Mouse (Mus musculus): ENCODE results near the gene Snrk. TPM values are rescaled to one million over a fixed set of nuclear protein-coding genes. Genes with fewer than 3 reads are reported as not detected.

The Snrk gene
- polyA plus RNA-seq, 1 experiment from 2014 or later = 39.3 TPM

DNA sequence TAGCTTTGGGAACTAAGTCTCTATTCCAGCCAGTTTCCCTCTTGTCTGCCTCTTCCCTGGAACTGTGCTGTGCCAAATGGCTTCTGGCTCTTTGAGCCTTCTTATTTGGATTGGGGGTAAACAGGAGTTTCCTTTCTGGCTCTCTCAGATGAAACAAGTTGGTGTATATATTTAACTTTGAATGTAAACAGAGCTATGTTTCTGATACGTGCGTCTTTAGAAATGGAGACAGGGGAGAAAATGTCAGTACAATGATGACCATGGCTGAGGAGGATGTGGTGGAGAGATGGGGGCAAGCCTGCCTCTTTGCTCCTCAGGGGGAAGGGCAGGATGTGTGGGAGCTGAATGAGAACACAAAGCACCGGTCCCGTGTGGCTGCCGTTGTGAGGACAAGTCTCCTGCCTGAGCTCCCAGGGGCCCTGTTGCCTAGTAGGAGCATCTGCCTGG, 25.3 kb upstream of the Snrk start:
- 0 out of 2 replicates have a peak, but pooled peaks cover under 1% of the 10 kb centered on the region for H3K27me3 ChIP-seq (ENCODE audit: insufficient read depth, poor library complexity, severe bottlenecking)
- no peak overlapping the region for H3K27ac ChIP-seq
- no peak overlapping the region for H3K4me3 ChIP-seq
- no peak for DNase-seq (ENCODE audit: low spot score)
- no peaks in the 10 kb centered on the region for H3K36me3 ChIP-seq
- 63% methylated on average over 5 of the region's 5 CpGs for WGBS
- H3K9me3 ChIP-seq = no peaks in the 10 kb centered on the region
- peaks cover 10% of the 10 kb centered on the region for H3K4me1 ChIP-seq

DNA sequence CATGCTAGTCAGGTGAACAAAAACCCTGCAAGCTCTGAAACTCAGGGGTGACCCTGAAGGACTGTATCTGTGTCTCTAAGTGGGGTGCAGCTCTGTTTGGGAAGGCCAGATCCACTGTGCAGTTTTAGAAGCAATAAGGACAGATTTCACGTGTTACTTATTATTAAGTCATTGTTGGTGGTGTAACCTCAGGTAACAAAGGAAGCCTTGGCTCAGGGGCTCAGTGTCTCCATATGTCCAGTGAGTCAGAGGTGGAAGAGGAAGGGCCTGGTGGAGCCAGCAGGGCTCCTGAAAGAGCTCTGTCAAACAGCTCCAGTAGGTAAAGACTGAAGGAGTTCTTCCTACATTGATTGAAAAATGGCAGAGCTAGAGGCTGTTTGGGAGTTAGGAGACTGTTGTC, 22.9 kb upstream of the Snrk start:
- WGBS = 84% methylated on average over 1 of the region's 1 CpGs
- Histone ChIP-seq H3K9me3 (no peaks in the 10 kb centered on the region), H3K4me3 (no peak overlapping the region), H3K4me1 (peaks cover 10% of the 10 kb centered on the region), H3K27ac (no peak overlapping the region), H3K36me3 (no peaks in the 10 kb centered on the region), H3K27me3 (ENCODE audit: insufficient read depth, poor library complexity, severe bottlenecking) (0 out of 2 replicates have a peak, but pooled peaks cover 3% of the 10 kb centered on the region)
- no peak for DNase-seq (ENCODE audit: low spot score)

DNA sequence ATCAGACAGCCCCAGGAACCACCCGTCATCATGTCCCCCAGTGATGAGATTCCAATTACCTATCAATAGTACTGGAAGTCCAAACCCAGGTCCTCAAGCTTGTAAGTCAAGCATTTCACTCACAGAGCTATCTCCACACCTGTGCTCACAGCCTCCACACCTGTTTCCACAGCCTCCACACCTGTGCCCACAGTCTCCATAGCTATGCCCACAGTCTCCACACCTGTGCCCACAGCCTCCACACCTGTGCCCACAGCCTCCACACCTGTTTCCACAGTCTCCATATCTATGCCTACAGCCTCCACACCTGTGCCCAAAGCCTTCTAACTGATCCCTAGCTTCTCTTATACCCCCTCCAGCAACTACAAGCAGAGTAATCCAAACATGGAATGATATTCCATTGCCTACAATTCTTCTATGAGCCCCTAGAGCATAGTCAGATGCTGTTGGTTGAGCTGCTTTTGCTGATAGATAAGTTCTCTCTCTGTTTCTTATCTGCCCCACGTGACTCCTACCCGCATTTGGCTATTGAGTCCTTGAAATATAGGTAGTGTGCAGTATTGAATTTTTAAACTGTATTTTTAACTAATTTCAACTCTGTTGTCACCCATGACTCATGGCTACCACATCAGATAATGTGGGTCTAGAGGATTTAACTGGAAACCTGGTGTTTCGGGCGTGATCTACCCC, 20.1 kb upstream of the Snrk start:
- H3K4me1 ChIP-seq = peaks cover 8% of the 10 kb centered on the region
- H3K4me3 ChIP-seq = no peak overlapping the region
- WGBS = 73% methylated on average over 5 of the region's 5 CpGs
- no peak for DNase-seq (ENCODE audit: low spot score)
- no peaks in the 10 kb centered on the region for H3K36me3 ChIP-seq
- no peak overlapping the region for H3K27ac ChIP-seq
- H3K27me3 ChIP-seq (ENCODE audit: insufficient read depth, poor library complexity, severe bottlenecking) = 0 out of 2 replicates have a peak, but pooled peaks cover 7% of the 10 kb centered on the region
- no peaks in the 10 kb centered on the region for H3K9me3 ChIP-seq

DNA sequence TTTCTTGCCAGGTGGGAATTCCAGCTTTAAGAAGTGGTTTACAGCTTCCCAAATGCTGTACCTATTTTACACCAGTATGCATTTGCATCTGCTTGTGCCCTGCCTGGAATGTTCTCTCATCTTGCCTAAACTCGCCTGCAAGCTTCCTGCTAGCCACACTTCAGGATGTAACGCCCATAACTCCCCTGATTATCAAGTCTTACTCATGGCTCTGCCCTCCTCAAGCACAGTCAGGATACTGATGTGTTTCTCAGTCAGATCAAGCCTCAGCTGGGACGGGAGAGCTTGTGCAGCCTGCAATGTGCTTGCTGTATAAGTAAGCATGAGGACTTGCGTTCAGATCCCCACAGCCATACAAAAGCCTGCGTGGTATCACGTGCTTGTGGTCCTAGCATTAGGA, 19.5 kb upstream of the Snrk start:
- Histone ChIP-seq H3K9me3 (no peaks in the 10 kb centered on the region), H3K4me3 (no peak overlapping the region), H3K36me3 (no peaks in the 10 kb centered on the region), H3K27me3 (ENCODE audit: insufficient read depth, poor library complexity, severe bottlenecking) (peaks cover 11% of the 10 kb centered on the region; the same call in 1 of the 2 replicates), H3K4me1 (peaks cover 6% of the 10 kb centered on the region; the same call in 1 of the 2 replicates), H3K27ac (no peak overlapping the region)
- WGBS = 53% methylated on average over 6 of the region's 6 CpGs
- no peak for DNase-seq (ENCODE audit: low spot score)

DNA sequence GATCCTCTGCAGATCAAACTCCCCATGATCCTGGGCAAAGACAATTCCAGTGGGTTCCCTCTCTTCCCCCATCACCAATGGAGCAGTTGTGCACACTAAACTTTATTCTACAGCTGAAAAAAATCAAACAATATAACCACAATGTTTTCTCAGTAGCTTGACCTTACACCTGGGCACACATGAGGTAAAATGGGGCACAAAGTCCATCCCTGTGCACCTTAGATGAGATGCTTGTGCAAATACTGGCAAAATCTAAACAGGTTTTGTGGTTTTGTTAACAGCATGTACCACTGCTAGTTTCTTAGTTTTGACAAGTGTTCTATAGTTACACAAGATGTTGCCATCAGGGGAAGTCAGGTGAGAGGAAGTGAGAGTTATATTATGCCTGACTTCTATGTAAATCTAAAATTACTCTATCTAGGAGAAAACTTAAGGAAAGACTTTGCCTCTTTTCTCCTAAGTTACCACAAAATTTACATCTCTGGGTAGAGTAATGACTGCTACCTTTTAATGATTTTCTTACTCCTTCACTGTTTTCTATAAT, 16.4 kb upstream of the Snrk start:
- H3K4me1 ChIP-seq = peaks cover 12% of the 10 kb centered on the region; the same call in 1 of the 2 replicates
- H3K9me3 ChIP-seq = no peaks in the 10 kb centered on the region
- H3K27ac ChIP-seq = no peak overlapping the region
- no peaks in the 10 kb centered on the region for H3K36me3 ChIP-seq
- no peak overlapping the region for H3K4me3 ChIP-seq
- peaks cover 16% of the 10 kb centered on the region; the same call in 1 of the 2 replicates for H3K27me3 ChIP-seq (ENCODE audit: insufficient read depth, poor library complexity, severe bottlenecking)
- DNase-seq (ENCODE audit: low spot score) = no peak

DNA sequence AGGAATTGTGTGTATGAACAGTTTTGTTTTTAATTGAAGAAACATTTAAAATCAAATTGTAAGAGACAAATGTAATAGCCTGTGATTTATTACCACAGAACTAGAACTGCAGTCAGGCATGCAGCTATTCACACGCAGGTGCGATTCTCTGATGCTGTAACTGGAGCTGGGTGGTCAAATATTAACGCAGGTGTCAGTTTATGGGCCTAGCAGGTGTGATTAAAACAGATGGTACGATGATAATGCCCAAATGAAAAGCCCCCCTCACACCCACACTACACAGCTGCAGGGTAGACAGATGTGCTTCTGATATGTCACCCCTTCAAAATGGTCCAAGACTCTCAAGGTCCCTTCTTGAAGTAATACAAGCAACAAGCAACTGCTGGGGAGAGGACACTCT, 15.9 kb upstream of the Snrk start:
- H3K9me3 ChIP-seq = no peaks in the 10 kb centered on the region
- no peak for DNase-seq (ENCODE audit: low spot score)
- H3K4me1 ChIP-seq = peaks cover 12% of the 10 kb centered on the region; the same call in 1 of the 2 replicates
- 84% methylated on average over 4 of the region's 4 CpGs for WGBS
- no peak overlapping the region for H3K27ac ChIP-seq
- H3K4me3 ChIP-seq = no peak overlapping the region
- H3K27me3 ChIP-seq (ENCODE audit: insufficient read depth, poor library complexity, severe bottlenecking) = peaks cover 19% of the 10 kb centered on the region; the same call in 1 of the 2 replicates
- H3K36me3 ChIP-seq = no peaks in the 10 kb centered on the region

DNA sequence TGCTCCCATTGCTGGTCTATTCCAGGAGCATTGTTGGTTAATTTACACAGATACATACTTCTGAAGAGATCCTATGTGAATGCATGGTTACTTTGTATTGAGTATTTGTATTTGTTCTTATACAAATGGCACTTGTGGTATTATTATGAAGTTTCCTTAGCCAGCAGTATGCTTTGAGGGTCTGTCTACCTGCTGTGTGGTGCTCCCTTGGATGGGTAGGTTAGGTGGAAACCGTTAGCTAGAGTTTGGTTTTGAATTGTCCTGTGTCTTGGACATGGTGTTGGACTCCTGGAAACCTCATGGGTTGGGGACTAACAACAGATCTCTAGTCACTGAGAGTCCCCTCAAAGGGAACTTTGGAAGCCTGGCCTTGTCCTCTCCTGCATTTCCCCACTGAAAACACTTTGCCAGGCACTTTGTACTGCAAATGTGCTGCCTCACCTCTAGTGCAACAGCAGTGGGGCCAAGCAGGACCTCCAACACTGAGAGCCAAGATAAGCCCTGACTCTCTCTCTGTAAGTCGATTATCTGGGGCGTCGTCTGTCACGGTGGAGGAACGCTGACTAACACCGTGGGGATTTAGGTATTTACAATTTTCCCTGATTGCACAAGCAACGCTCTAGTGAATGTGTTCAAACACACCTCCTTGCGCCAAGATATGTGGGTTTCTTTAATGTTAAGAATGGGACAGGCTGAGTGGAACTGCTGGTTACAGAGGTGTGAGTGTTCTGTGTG, 13.3 kb upstream of the Snrk start:
- Histone ChIP-seq H3K36me3 (no peaks in the 10 kb centered on the region), H3K27me3 (ENCODE audit: insufficient read depth, poor library complexity, severe bottlenecking) (peaks cover 26% of the 10 kb centered on the region; the same call in 1 of the 2 replicates), H3K27ac (no peak overlapping the region), H3K9me3 (no peaks in the 10 kb centered on the region), H3K4me1 (peaks cover 23% of the 10 kb centered on the region), H3K4me3 (no peak overlapping the region)
- WGBS = 27% methylated on average over 9 of the region's 9 CpGs
- DNase-seq (ENCODE audit: low spot score) = peak; percentile 90

DNA sequence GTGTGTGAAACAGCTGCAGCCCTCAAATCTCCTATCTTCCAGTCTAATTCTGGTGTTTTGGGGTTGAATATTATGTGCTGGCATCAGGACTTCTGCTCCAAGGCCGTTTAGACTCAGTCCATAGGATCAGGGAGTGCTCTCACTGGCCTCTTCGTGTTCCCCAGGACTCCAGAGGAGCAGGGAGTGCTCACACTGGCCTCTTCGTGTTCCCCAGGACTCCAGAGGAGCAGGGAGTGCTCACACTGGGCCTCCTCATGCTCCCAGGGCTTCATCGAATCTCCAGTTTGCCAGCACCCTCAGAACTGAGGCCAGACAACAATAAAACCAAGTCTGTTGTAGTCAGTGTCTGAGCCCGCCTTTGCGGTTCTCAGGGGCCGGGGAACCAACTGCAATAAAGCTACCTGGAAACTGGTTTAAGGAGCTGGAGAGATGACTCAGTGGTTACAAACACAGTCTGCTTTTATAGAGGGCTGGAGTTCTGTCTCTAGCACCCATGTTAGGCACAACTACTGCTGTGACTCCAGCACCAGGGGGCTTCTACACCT, 12.7 kb upstream of the Snrk start:
- H3K36me3 ChIP-seq = no peaks in the 10 kb centered on the region
- no peak overlapping the region for H3K4me3 ChIP-seq
- WGBS = 56% methylated on average over 7 of the region's 7 CpGs
- no peak overlapping the region for H3K27ac ChIP-seq
- H3K4me1 ChIP-seq = peaks cover 23% of the 10 kb centered on the region
- H3K9me3 ChIP-seq = no peaks in the 10 kb centered on the region
- peaks cover 26% of the 10 kb centered on the region; the same call in 1 of the 2 replicates for H3K27me3 ChIP-seq (ENCODE audit: insufficient read depth, poor library complexity, severe bottlenecking)
- DNase-seq (ENCODE audit: low spot score) = no peak

DNA sequence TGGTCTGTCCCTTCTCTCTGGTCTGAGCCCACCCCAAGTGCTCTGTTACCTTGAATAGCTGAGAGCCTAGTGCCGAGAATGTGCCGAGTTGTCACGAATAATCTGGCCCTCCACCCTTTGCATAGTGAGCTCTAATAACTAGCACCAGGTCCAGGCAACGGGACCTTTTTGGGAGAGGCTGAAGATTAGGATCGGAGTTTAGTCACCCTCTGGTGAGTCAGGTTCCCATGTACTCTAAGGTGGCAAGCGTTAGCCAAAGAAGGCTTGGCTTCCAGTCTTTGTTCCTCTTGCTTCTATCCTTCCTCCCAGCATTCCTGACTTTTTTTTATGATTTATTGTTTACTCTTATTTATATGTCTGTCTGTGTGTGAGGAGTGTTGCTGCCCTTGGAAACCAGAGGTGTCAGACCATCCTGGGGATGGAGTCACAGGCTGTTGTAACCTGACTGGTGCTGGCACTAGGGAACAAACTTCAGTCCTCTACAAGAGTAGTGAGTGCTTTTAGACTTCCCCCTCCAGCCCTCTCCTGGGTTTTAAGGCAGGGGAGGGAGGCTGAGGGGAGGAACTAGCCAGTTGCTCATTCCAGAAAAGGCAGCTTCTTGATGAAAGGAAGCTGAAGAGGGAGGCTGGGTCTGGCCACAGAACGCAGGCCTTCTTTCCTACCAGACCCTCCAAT, 9.2 kb upstream of the Snrk start:
- peaks cover 23% of the 10 kb centered on the region for H3K4me1 ChIP-seq
- DNase-seq (ENCODE audit: low spot score) = no peak
- WGBS = 57% methylated on average over 7 of the region's 7 CpGs

DNA sequence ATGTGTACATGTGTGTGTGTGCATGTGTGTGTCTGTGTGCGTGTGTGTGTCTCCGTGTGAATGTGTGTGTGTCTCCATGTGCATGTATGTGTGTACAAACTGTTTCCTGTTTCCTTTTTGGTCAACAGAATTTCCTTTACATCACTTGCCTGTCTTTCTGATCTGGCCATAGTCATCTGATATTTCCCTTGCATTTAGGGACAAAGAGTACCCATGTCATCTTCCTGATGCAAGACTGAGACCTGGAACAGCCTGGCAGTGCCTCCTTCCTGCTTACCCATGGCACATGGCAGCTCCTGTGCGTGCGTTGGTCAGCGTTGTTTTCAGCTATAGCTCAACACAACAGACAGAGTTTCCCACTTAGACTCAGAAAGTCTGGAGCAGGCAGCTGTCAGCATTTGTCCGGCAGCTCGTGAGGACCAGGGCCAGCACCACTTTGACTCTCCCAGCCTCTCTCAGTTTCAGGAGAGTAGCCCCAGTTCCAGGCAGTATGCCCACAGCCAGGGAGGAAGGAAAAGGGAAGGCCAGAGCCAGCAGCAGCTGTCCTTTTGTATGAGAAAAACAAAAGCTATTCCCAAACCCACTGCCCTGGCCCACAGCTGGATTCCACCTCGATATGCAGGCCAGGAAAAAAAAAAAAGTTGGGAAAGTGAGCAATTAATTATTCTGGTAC, 7.4 kb upstream of the Snrk start:
- Histone ChIP-seq H3K27me3 (ENCODE audit: insufficient read depth, poor library complexity, severe bottlenecking) (peaks cover 17% of the 10 kb centered on the region; the same call in 1 of the 2 replicates), H3K9me3 (no peaks in the 10 kb centered on the region), H3K4me3 (no peak overlapping the region), H3K36me3 (no peaks in the 10 kb centered on the region), H3K27ac (no peak overlapping the region), H3K4me1 (peaks cover 17% of the 10 kb centered on the region)
- WGBS = 49% methylated on average over 8 of the region's 8 CpGs
- no peak for DNase-seq (ENCODE audit: low spot score)

More for the DNA sequence above, 9.2 kb upstream of the Snrk start:
- no peaks in the 10 kb centered on the region for H3K9me3 ChIP-seq
- no peaks in the 10 kb centered on the region for H3K36me3 ChIP-seq
- no peak overlapping the region for H3K27ac ChIP-seq
- peaks cover 17% of the 10 kb centered on the region; the same call in 1 of the 2 replicates for H3K27me3 ChIP-seq (ENCODE audit: insufficient read depth, poor library complexity, severe bottlenecking)
- H3K4me3 ChIP-seq = no peak overlapping the region

DNA sequence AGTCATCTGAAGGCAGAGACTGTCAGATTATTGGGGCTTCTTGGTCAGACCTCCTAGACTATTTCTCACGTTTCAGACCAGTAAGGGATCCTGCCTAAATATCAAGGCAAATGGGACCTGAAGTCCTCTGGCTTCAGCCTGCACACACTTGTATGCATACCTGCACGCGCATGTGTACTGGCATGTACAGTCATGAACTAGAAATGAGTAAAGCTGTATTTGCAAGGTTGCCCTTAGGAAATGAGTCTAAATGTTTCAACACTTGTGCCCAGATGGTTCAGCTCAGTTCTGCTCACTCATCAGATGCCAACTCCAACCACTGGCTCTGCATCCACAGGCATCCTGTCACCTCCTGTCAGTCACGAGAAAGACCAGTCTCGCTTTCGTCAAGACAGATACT, 6.6 kb upstream of the Snrk start:
- no peaks in the 10 kb centered on the region for H3K36me3 ChIP-seq
- peaks cover 15% of the 10 kb centered on the region; the same call in 1 of the 2 replicates for H3K27me3 ChIP-seq (ENCODE audit: insufficient read depth, poor library complexity, severe bottlenecking)
- H3K27ac ChIP-seq = no peak overlapping the region
- 77% methylated on average over 6 of the region's 6 CpGs for WGBS
- no peak overlapping the region for H3K4me3 ChIP-seq
- no peaks in the 10 kb centered on the region for H3K9me3 ChIP-seq
- no peak for DNase-seq (ENCODE audit: low spot score)
- peaks cover 17% of the 10 kb centered on the region for H3K4me1 ChIP-seq

DNA sequence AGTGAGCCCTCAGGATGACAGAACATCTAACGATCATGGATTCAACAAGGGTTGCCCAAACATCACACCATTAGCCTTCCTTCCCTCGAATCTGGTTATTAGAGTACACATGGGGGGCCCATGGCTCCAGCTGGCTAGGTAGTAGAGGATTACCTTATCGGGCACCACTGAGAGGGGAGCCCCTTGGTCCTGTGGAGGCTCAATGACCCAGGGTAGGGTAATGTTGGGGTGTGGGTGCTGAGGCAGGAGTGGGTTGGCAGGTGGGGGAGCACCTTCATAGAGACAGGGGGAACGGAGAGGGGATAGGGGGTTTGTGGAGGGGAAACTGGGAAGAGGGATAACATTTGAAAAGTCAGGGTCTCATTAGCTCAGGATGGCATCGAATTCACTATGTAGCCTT, 6.1 kb upstream of the Snrk start:
- no peak overlapping the region for H3K4me3 ChIP-seq
- H3K27me3 ChIP-seq (ENCODE audit: insufficient read depth, poor library complexity, severe bottlenecking) = 0 out of 2 replicates have a peak, but pooled peaks cover 11% of the 10 kb centered on the region
- DNase-seq (ENCODE audit: low spot score) = no peak
- H3K4me1 ChIP-seq = peaks cover 17% of the 10 kb centered on the region
- H3K9me3 ChIP-seq = no peaks in the 10 kb centered on the region
- H3K27ac ChIP-seq = no peak overlapping the region
- 74% methylated on average over 5 of the region's 5 CpGs for WGBS
- no peaks in the 10 kb centered on the region for H3K36me3 ChIP-seq
